Mouse (Mus musculus) kidney, adult 2 months (tissue): ENCODE data around the gene Acyp1.

Experiments used
- CTCF ChIP-seq: fragments of 200-500 bp; conservative IDR thresholded peaks from 2 replicates; pipeline ENCODE4 v1.5.1; 2011; ENCODE audit warnings: low read depth, mild to moderate bottlenecking, control low read depth, low read length, moderate library complexity, mixed read lengths; ENCODE audit not compliant: insufficient read depth, insufficient read length
- POLR2A ChIP-seq: fragments of 200-500 bp; IDR thresholded peaks from one replicate; pipeline ENCODE4 v1.6.1; 2011; ENCODE audit warnings: low read depth, low read length, control low read depth

GRCm38 (mm10) chr12:85303256-85303655, 15.0 kb upstream of the Acyp1 start:
- TF ChIP-seq CTCF, result no peak
- TF ChIP-seq POLR2A, result no peak
